Mouse (Mus musculus) lung, embryonic 15.5 days (tissue): ENCODE measurements around the gene Mep1a. TPM values are rescaled to one million over a fixed set of nuclear protein-coding genes. Genes with fewer than 3 reads are reported as not detected.
"Not testable (repeated sequence)": the region's sequence is repeated elsewhere in the genome, so short reads cannot be mapped to it uniquely, and the experiment has no call there.

Experiments used
- ATAC-seq: fragments of 200-750 bp; cut with Nextera tagmentation; 2 replicates; pipeline ENCODE4 v1.8.0; 2017; ENCODE audit warnings: moderate number of reproducible peaks, borderline replicate concordance; ENCODE audit not compliant: low FRiP score, low TSS enrichment; ENCODE audit errors: extremely low read depth
- H3K27ac ChIP-seq: fragments of 300-500 bp; sonication (generic); 2 replicates; pipeline ENCODE4 v1.5.1; 2015; ENCODE audit warnings: moderate library complexity, mild to moderate bottlenecking, inconsistent platforms
- H3K27me3 ChIP-seq: fragments of 300-500 bp; sonication (generic); 2 replicates; pipeline ENCODE4 v1.6.1; 2015; ENCODE audit warnings: inconsistent platforms
- H3K36me3 ChIP-seq: fragments of 300-500 bp; sonication (generic); 2 replicates; pipeline ENCODE4 v1.6.1; 2015; ENCODE audit warnings: inconsistent platforms
- H3K4me1 ChIP-seq: fragments of 300-500 bp; sonication (generic); 2 replicates; pipeline ENCODE4 v1.6.1; 2015; ENCODE audit warnings: inconsistent platforms
- H3K4me2 ChIP-seq: fragments of 300-500 bp; sonication (generic); 2 replicates; pipeline ENCODE4 v1.6.1; 2015; ENCODE audit warnings: inconsistent platforms, mild to moderate bottlenecking, moderate library complexity
- H3K4me3 ChIP-seq: fragments of 300-500 bp; sonication (generic); 2 replicates; pipeline ENCODE4 v1.5.1; 2015; ENCODE audit warnings: mild to moderate bottlenecking, inconsistent platforms
- H3K9ac ChIP-seq: fragments of 300-500 bp; sonication (generic); 2 replicates; pipeline ENCODE4 v1.6.1; 2015; ENCODE audit warnings: inconsistent platforms
- H3K9me3 ChIP-seq: fragments of 300-500 bp; sonication (generic); 2 replicates; pipeline ENCODE4 v1.6.1; 2016; ENCODE audit warnings: inconsistent platforms
- WGBS: fragments of 180-500 bp; shearing (Covaris S2); methylation state at CpG from one replicate; pipeline ENCODE4 v1.1.7; 2015; 5-methylcytosine and 5-hydroxymethylcytosine counted together
- polyA plus RNA-seq: library from polyadenylated mRNA; unstranded; fragments of >200 nt; fragmentation: Nextera tagmentation; extraction: Ambion mirVana; gene quantifications from 2 replicates; pipeline ENCODE4 v1.2.1, GENCODE M21; 2015

Mep1a gene
- not detected in 2 replicates for polyA plus RNA-seq

- ATAC-seq = no peak
- 88% methylated on average over 9 of the region's 9 CpGs for WGBS
- Histone ChIP-seq H3K4me1 (no peaks in the 10 kb centered on the region), H3K27ac (no peak within 1 kb of the TSS), H3K9me3 (no peaks in the 10 kb centered on the region), H3K9ac (no peak within 1 kb of the TSS), H3K27me3 (no peaks in the 10 kb centered on the region), H3K4me2 (no peak within 1 kb of the TSS), H3K4me3 (no peak within 1 kb of the TSS), H3K36me3 (no peaks in the 10 kb centered on the region)
Observed at GRCm38 (mm10) chr17:43502592-43502991, at the start of gene Mep1a. Gene Mep1a (minus strand): TSS chr17:43502812.

- 18% methylated on average over 3 of the region's 3 CpGs for WGBS
- Histone ChIP-seq H3K27ac (no peak overlapping the region), H3K9ac (no peak overlapping the region), H3K4me2 (no peak overlapping the region), H3K4me1 (0 out of 2 replicates have a peak, but pooled peaks cover 3% of the 10 kb centered on the region), H3K4me3 (no peak overlapping the region), H3K36me3 (no peaks in the 10 kb centered on the region), H3K9me3 (no peaks in the 10 kb centered on the region), H3K27me3 (no peaks in the 10 kb centered on the region)
- ATAC-seq = no peak
Observed at GRCm38 (mm10) chr17:43551122-43551630, 48.6 kb upstream of the Mep1a start.

DNA sequence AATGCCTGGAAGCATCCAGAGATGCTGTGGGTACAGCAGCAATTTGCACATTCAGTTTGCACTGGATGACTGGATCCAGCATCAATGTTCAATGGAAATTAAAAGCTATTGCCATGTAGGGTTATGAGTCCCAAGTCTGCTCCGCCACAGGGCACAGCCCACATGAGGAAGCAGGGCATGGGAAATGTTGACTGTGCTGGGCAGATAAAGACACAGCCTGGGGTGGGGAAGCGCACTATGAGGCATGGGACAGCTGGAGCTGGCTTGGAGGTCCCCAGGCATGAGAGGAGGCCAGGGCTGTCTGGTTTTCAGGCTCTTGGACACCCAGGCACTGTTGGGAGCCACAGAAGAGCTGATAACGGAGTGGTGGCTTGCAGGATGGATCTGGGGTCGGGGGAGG lies 41.4 kb upstream of the Mep1a start:
- Histone ChIP-seq H3K36me3 (no peaks in the 10 kb centered on the region), H3K9me3 (no peaks in the 10 kb centered on the region), H3K27me3 (no peaks in the 10 kb centered on the region), H3K4me2 (no peak overlapping the region), H3K4me1 (no peaks in the 10 kb centered on the region), H3K27ac (no peak overlapping the region), H3K9ac (no peak overlapping the region), H3K4me3 (no peak overlapping the region)
- ATAC-seq = no peak
- 79% methylated on average over 4 of the region's 4 CpGs for WGBS

GRCm38 (mm10) chr17:43543539-43543938 lies 40.9 kb upstream of the Mep1a start, which contains the start of gene Ankrd66:
Gene Ankrd66 (minus strand): TSS chr17:43543639.
- no peak within 1 kb of the TSS for H3K9ac ChIP-seq
- no peak within 1 kb of the TSS for H3K27ac ChIP-seq
- ATAC-seq = no peak
- no peak within 1 kb of the TSS for H3K4me3 ChIP-seq
- H3K36me3 ChIP-seq = no peaks in the 10 kb centered on the region
- 30% methylated on average over 1 of the region's 1 CpGs for WGBS
- H3K27me3 ChIP-seq = no peaks in the 10 kb centered on the region
- no peaks in the 10 kb centered on the region for H3K9me3 ChIP-seq
- no peak within 1 kb of the TSS for H3K4me2 ChIP-seq
- H3K4me1 ChIP-seq = no peaks in the 10 kb centered on the region

DNA sequence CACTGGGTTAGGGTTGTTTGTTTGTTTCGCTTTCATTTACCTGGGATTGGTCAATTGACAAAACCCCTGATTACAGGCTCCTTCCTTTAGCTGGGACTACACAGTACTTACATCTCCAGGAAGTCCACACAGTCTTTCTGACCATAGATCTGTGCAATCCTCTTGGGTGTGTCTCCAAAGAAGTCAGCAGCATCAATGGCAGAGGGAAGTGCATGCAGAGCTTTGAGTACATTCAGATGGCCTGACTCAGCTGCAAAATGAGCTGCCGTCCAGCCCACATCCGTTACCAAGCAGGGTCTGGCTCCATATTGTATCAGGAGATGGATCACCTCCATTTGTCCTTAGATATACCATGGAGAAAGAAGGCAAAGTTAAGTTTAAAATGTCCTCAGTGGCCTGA lies 36.2 kb upstream of the Mep1a start:
- H3K27me3 ChIP-seq = no peaks in the 10 kb centered on the region
- no peaks in the 10 kb centered on the region for H3K36me3 ChIP-seq
- H3K4me3 ChIP-seq = no peak overlapping the region
- H3K4me1 ChIP-seq = peaks cover 8% of the 10 kb centered on the region; the same call in 1 of the 2 replicates
- 87% methylated on average over 3 of the region's 3 CpGs for WGBS
- H3K9ac ChIP-seq = no peak overlapping the region
- no peak overlapping the region for H3K4me2 ChIP-seq
- H3K27ac ChIP-seq = no peak overlapping the region
- no peak for ATAC-seq
- no peaks in the 10 kb centered on the region for H3K9me3 ChIP-seq

GRCm38 (mm10) chr17:43536841-43537240 lies 34.2 kb upstream of the Mep1a start:
- H3K9me3 ChIP-seq, H3K9ac ChIP-seq, H3K36me3 ChIP-seq, H3K4me3 ChIP-seq, H3K27ac ChIP-seq, H3K4me1 ChIP-seq, H3K27me3 ChIP-seq, H3K4me2 ChIP-seq, ATAC-seq: not testable (repeated sequence)
- WGBS = 85% methylated on average over 6 of the region's 6 CpGs

DNA sequence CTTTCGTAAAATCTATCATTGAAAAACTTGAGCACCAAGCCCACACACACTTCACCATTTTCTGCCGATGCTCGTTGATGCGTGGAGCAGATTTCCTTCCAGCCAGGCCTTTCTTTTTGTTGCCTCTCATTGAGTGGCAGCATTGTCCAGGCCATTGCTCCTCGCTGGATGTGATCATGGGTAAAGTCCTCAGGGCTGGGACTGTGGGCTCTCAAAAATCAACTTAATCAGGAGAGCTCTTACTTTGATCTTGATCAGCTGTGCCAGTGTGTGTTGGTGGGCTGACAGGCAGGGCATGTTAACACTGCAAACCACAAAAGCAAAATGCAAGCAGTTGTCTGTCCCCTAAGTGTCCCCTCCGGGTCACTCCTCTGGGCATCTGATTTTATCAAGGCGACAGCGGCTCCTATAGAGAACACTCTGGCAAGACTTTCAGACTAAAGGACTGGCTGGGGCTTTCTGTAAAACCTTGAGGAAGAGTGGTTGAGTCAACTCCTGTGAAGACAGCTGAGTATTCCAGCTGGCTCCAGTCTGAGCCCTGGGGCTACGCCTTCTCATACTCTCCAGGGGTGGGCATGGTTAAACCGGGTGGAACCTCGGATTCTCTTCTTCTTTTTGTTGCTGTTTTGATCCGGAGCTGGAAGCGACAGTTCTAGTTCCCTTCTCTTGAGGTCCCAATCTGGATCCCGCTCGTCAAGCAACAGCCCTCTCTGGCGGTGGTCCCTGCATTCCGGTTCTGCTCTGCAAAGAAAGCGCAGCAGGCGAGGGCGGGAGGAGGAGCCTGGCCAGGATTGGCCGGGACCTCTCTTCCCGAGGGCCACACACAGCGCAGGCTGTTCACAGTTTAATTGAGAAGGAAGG lies 32.0 kb upstream of the Mep1a start:
- Histone ChIP-seq H3K9ac (no peak overlapping the region), H3K36me3 (no peaks in the 10 kb centered on the region), H3K27ac (peak overlapping the region; percentile 83), H3K4me1 (peaks cover 8% of the 10 kb centered on the region; the same call in 1 of the 2 replicates), H3K27me3 (no peaks in the 10 kb centered on the region), H3K4me2 (peak overlapping the region; percentile 51), H3K9me3 (no peaks in the 10 kb centered on the region), H3K4me3 (peak overlapping the region; percentile 23)
- WGBS = 9% methylated on average over 23 of the region's 23 CpGs
- ATAC-seq = peak; percentile 95

- H3K27me3 ChIP-seq = no peaks in the 10 kb centered on the region
- H3K9me3 ChIP-seq = no peaks in the 10 kb centered on the region
- 95% methylated on average over 4 of the region's 4 CpGs for WGBS
- no peaks in the 10 kb centered on the region for H3K36me3 ChIP-seq
- H3K4me2 ChIP-seq = no peak overlapping the region
- H3K9ac ChIP-seq = no peak overlapping the region
- H3K4me1 ChIP-seq = peaks cover 8% of the 10 kb centered on the region; the same call in 1 of the 2 replicates
- H3K27ac ChIP-seq = no peak overlapping the region
- ATAC-seq = no peak
- no peak overlapping the region for H3K4me3 ChIP-seq
Observed at GRCm38 (mm10) chr17:43531192-43531591, 28.6 kb upstream of the Mep1a start.

DNA sequence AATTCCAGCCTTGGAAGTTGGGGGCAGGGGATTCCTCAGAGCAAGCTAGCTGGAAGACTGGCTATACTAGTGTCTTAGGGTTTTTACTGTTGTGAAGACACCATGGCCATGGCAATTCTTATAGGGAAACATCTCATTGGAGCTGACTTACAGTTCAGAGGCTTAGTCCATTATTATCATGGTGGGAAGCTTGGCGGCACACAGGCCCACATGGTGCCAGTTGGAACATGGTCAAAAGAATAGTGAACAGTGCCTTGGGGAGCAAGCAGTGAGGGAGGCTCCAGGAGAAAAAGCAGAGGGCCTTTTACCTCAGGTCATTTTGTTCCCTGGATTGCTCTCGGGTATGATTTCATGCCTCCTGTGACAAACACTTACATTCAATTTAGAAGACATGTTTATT lies 27.9 kb upstream of the Mep1a start:
- H3K27ac ChIP-seq = no peak overlapping the region
- no peak overlapping the region for H3K9ac ChIP-seq
- no peak overlapping the region for H3K4me3 ChIP-seq
- H3K4me2 ChIP-seq = no peak overlapping the region
- H3K4me1 ChIP-seq = peaks cover 8% of the 10 kb centered on the region; the same call in 1 of the 2 replicates
- no peak for ATAC-seq
- H3K36me3 ChIP-seq = no peaks in the 10 kb centered on the region
- H3K9me3 ChIP-seq = no peaks in the 10 kb centered on the region
- no peaks in the 10 kb centered on the region for H3K27me3 ChIP-seq
- 81% methylated on average over 2 of the region's 2 CpGs for WGBS

DNA sequence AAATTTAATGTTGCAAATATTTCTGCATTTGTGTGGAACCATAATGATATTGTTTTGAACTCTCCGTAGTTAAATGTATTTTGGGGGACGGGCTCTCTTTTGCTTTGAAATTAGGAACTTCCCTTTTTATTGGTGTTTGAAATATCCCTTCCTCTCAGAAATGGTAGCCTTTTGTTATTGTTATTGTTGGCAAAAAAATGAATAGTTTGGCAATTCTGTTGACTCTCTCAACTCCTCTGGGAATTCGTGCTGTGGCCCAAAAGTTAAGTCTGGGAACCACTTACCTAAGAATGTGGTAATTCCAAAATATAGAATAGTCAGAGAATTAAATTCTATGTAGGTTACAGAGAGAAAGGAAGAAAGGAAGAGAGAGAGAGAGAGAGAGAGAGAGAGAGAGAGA lies 17.6 kb upstream of the Mep1a start:
- no peak overlapping the region for H3K4me2 ChIP-seq
- H3K4me3 ChIP-seq = no peak overlapping the region
- no peak for ATAC-seq
- 63% methylated on average over 3 of the region's 3 CpGs for WGBS
- H3K27ac ChIP-seq = no peak overlapping the region
- H3K9ac ChIP-seq = no peak overlapping the region
- no peaks in the 10 kb centered on the region for H3K9me3 ChIP-seq
- H3K36me3 ChIP-seq = no peaks in the 10 kb centered on the region
- H3K27me3 ChIP-seq = no peaks in the 10 kb centered on the region
- peaks cover 3% of the 10 kb centered on the region; the same call in 1 of the 2 replicates for H3K4me1 ChIP-seq

- no peak overlapping the region for H3K9ac ChIP-seq
- no peaks in the 10 kb centered on the region for H3K36me3 ChIP-seq
- no peak; the same call in 1 of the 2 replicates for ATAC-seq
- 19% methylated on average over 18 of the region's 18 CpGs for WGBS
- H3K9me3 ChIP-seq = no peaks in the 10 kb centered on the region
- no peak overlapping the region for H3K27ac ChIP-seq
- no peaks in the 10 kb centered on the region for H3K27me3 ChIP-seq
- H3K4me1 ChIP-seq = peaks cover 3% of the 10 kb centered on the region; the same call in 1 of the 2 replicates
- H3K4me3 ChIP-seq = no peak overlapping the region
- peak overlapping the region; percentile 33; the same call in 1 of the 2 replicates for H3K4me2 ChIP-seq
Observed at GRCm38 (mm10) chr17:43518644-43519409, 16.2 kb upstream of the Mep1a start.

DNA sequence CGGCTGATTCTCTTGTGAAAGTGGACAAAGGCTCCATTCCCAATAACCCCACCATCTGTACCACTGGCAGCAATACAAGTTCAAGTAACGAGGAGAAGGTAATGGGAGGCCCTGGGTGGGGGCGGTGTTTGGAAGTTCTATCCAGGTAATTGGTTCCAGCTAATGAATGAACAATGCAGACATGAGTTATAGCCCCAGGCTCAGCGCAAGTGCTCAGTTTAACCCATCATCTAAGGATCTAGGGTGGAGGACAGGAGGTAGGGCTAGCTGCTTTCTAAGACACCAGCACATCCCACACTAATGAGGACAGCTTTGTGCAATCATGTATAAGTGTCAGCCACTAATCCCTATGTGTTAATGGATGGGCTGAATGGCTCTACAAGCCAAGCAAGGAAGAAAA lies 8.2 kb upstream of the Mep1a start:
- Histone ChIP-seq H3K4me2 (no peak overlapping the region), H3K9ac (no peak overlapping the region), H3K27ac (no peak overlapping the region), H3K9me3 (no peaks in the 10 kb centered on the region), H3K36me3 (no peaks in the 10 kb centered on the region), H3K27me3 (no peaks in the 10 kb centered on the region), H3K4me1 (no peaks in the 10 kb centered on the region), H3K4me3 (no peak overlapping the region)
- whole genome bisulfite sequencing = 68% methylated on average over 4 of the region's 4 CpGs
- ATAC-seq = no peak
